Mouse (Mus musculus) frontal cortex, postnatal 36 days (tissue): ENCODE measurements around the gene Nfib.

ENCODE experiments used
- DNase-seq, 2 experiments: peaks; one replicate each; pipeline ENCODE4 v3.0.0; 2022; ENCODE audit warnings: low spot score in 2 of 2

The Nfib gene

GRCm38 (mm10) chr4:82624285-82625045 lies 81.1 kb downstream of the Nfib start:
- DNase-seq: no peak

- no peak for DNase-seq
These were observed 81.7 kb downstream of the Nfib start for GRCm38 (mm10) chr4:82623835-82624234.

GRCm38 (mm10) chr4:82623081-82623538 lies 82.4 kb downstream of the Nfib start:
- peak in 1 of 2 experiments; percentile 19 for DNase-seq

GRCm38 (mm10) chr4:82622321-82622836 lies 83.2 kb downstream of the Nfib start:
- DNase-seq: peak; percentile 65 to 76

GRCm38 (mm10) chr4:82619539-82619941 lies 86.0 kb downstream of the Nfib start:
- DNase-seq: peak; percentile 66 to 83

GRCm38 (mm10) chr4:82619003-82619402 lies 86.5 kb downstream of the Nfib start:
- no peak for DNase-seq

GRCm38 (mm10) chr4:82617257-82617656 lies 88.3 kb downstream of the Nfib start:
- no peak for DNase-seq

- no peak for DNase-seq
These were observed 89.8 kb downstream of the Nfib start for GRCm38 (mm10) chr4:82615712-82616111.

GRCm38 (mm10) chr4:82614466-82614805 lies 91.1 kb downstream of the Nfib start:
- no peak for DNase-seq

GRCm38 (mm10) chr4:82613606-82614465 lies 91.7 kb downstream of the Nfib start:
- peak in 1 of 2 experiments; percentile 59 for DNase-seq

- no peak for DNase-seq
These were observed 95.9 kb downstream of the Nfib start for GRCm38 (mm10) chr4:82609676-82610075.

GRCm38 (mm10) chr4:82608768-82609610 lies 96.6 kb downstream of the Nfib start:
- DNase-seq: no peak

GRCm38 (mm10) chr4:82607266-82607665 lies 98.3 kb downstream of the Nfib start:
- no peak for DNase-seq

- DNase-seq: no peak
These were observed 99.2 kb downstream of the Nfib start for GRCm38 (mm10) chr4:82606351-82606750.

GRCm38 (mm10) chr4:82605034-82605784 lies 100.3 kb downstream of the Nfib start:
- DNase-seq: no peak

GRCm38 (mm10) chr4:82604501-82604900 lies 101.0 kb downstream of the Nfib start:
- DNase-seq: no peak

- no peak for DNase-seq
These were observed 104.9 kb downstream of the Nfib start for GRCm38 (mm10) chr4:82600636-82601035.

- DNase-seq: no peak
These were observed 107.1 kb downstream of the Nfib start for GRCm38 (mm10) chr4:82598436-82598835.

GRCm38 (mm10) chr4:82593681-82594666 lies 111.6 kb downstream of the Nfib start:
- no peak for DNase-seq
